Mouse (Mus musculus) neural tube, embryonic 12.5 days (tissue): Measurements from ENCODE around the gene Ppan. TPM values are rescaled to one million over a fixed set of nuclear protein-coding genes. Genes with fewer than 3 reads are reported as not detected.
A peak's percentile ranks its signal among the peaks of the same experiment; 100 is the strongest.

Source experiments
- ATAC-seq: fragments of 200-750 bp; cut with Nextera tagmentation; 2 replicates; pipeline ENCODE4 v1.8.0; 2017; ENCODE audit warnings: low read depth, mild to moderate bottlenecking, moderate TSS enrichment, moderate library complexity; ENCODE audit not compliant: low FRiP score
- H3K27ac ChIP-seq: fragments of 300-500 bp; sonication (generic); 2 replicates; pipeline ENCODE4 v1.5.1; 2016
- H3K27me3 ChIP-seq: fragments of 300-500 bp; sonication (generic); replicated peaks from 2 replicates; pipeline ENCODE4 v1.6.1; 2016; ENCODE audit warnings: mild to moderate bottlenecking
- H3K36me3 ChIP-seq: fragments of 300-500 bp; sonication (generic); 2 replicates; pipeline ENCODE4 v1.6.1; 2016; ENCODE audit warnings: mild to moderate bottlenecking
- H3K4me1 ChIP-seq: fragments of 300-500 bp; sonication (generic); 2 replicates; pipeline ENCODE4 v1.6.1; 2016
- H3K4me2 ChIP-seq: fragments of 300-500 bp; sonication (generic); replicated peaks from 2 replicates; pipeline ENCODE4 v1.6.1; 2016; ENCODE audit warnings: mild to moderate bottlenecking
- H3K4me3 ChIP-seq: fragments of 300-500 bp; sonication (generic); 2 replicates; pipeline ENCODE4 v1.5.1; 2016
- H3K9ac ChIP-seq: fragments of 300-500 bp; sonication (generic); 2 replicates; pipeline ENCODE4 v1.6.1; 2016; ENCODE audit warnings: mild to moderate bottlenecking
- H3K9me3 ChIP-seq: fragments of 300-500 bp; sonication (generic); 2 replicates; pipeline ENCODE4 v1.6.1; 2016; ENCODE audit warnings: mild to moderate bottlenecking
- whole genome bisulfite sequencing: fragments of 180-500 bp; shearing (Covaris S2); methylation state at CpG from one replicate; pipeline ENCODE4 v1.1.7; 2016; 5-methylcytosine and 5-hydroxymethylcytosine counted together
- polyA plus RNA-seq: library from polyadenylated mRNA; unstranded; fragments of >200 nt; fragmentation: Nextera tagmentation; extraction: Ambion mirVana; gene quantifications from 2 replicates; pipeline ENCODE4 v1.2.1, GENCODE M21; 2016

Ppan gene
- polyA plus RNA-seq, 1 experiment from 2014 or later = 54.1 TPM

DNA sequence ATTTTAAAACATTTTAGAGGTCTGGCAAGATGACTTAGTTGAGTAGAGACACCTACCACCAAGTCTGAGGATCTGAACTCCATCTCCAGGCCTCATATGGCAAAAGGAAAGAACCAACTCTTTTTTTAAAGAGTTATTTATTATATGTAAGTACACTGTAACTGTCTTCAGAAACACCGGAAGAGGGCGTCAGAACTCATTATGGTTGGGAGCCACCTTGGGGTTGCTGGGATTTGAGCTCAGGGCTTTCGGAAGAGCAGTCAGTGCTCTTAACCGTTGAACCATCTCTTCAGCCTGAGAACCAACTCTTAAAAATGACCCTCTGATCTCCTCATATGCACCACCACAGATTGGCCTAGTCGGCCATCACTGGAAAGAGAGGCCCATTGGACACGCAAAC, 784 bp upstream of the Ppan start:
- no peak overlapping the region for H3K9ac ChIP-seq
- H3K36me3 ChIP-seq = peaks cover 29% of the 10 kb centered on the region
- peak overlapping the region; percentile 86 for H3K4me2 ChIP-seq
- H3K4me1 ChIP-seq = peaks cover 6% of the 10 kb centered on the region; the same call in 1 of the 2 replicates
- H3K27ac ChIP-seq = no peak overlapping the region
- ATAC-seq = no peak
- no peak overlapping the region for H3K4me3 ChIP-seq
- 0 out of 2 replicates have a peak, but pooled peaks cover 3% of the 10 kb centered on the region for H3K9me3 ChIP-seq
- no peaks in the 10 kb centered on the region for H3K27me3 ChIP-seq
- 91% methylated on average over 6 of the region's 6 CpGs for WGBS

- Histone ChIP-seq H3K9me3 (0 out of 2 replicates have a peak, but pooled peaks cover 3% of the 10 kb centered on the region), H3K27me3 (no peaks in the 10 kb centered on the region), H3K4me1 (peaks cover 6% of the 10 kb centered on the region; the same call in 1 of the 2 replicates), H3K4me2 (peak overlapping the region; percentile 86), H3K27ac (peak overlapping the region; percentile 69; the same call in 1 of the 2 replicates), H3K36me3 (peaks cover 41% of the 10 kb centered on the region), H3K9ac (peak overlapping the region; percentile 83), H3K4me3 (peak overlapping the region; percentile 91)
- WGBS = under 1% methylated on average over 30 of the region's 30 CpGs
- ATAC-seq = no peak; the same call in 1 of the 2 replicates
These were observed 401 bp downstream of the Ppan start for GRCm38 (mm10) chr9:20888386-20888765.

DNA sequence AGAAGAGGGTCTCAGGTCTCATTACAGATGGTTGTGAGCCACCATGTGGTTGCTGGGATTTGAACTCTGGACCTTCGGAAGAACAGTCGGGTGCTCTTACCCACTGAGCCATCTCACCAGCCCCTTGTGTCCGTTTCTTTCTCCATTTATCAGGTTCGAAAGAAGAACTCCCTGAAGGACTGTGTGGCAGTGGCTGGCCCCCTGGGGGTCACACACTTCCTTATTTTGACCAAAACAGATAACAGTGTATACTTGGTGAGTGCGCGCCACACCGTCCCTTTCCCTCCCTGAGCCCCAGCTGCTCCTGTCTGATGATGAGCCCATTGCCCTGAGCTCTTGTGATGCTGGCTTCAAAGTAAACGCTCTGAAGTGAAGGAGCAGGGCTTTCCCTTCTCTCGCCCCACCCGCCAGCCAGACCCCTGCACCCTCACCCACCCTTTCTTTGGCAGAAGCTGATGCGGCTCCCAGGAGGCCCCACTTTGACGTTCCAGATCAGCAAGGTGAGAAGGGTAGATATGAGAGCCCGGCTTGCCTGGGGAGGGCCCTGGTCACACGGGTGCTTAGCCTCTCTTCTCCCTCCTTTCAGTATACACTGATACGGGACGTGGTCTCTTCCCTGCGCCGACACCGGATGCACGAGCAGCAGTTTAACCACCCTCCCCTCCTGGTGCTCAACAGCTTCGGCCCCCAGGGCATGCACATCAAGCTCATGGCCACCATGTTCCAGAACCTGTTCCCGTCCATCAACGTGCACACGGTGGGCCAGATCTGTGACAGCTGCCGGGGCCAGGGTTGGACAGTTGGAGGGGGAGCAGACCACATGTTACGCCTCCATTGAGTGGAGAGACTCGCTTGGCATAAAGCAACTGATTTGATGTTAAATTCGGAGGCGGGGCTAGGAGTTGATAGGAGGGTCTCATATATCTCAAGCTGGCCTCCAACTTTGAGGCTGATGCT, 1.5 kb downstream of the Ppan start:
- Histone ChIP-seq H3K4me3 (no peak overlapping the region), H3K9me3 (0 out of 2 replicates have a peak, but pooled peaks cover 3% of the 10 kb centered on the region), H3K27me3 (no peaks in the 10 kb centered on the region), H3K4me2 (peak overlapping the region; percentile 86), H3K4me1 (peaks cover 6% of the 10 kb centered on the region; the same call in 1 of the 2 replicates), H3K36me3 (peaks cover 52% of the 10 kb centered on the region), H3K9ac (no peak overlapping the region), H3K27ac (no peak overlapping the region)
- 86% methylated on average over 29 of the region's 29 CpGs for WGBS
- ATAC-seq = no peak

GRCm38 (mm10) chr9:20890411-20890810, 2.4 kb downstream of the Ppan start:
- no peak overlapping the region for H3K9ac ChIP-seq
- H3K4me3 ChIP-seq = no peak overlapping the region
- peaks cover 6% of the 10 kb centered on the region; the same call in 1 of the 2 replicates for H3K4me1 ChIP-seq
- no peak overlapping the region for H3K4me2 ChIP-seq
- no peaks in the 10 kb centered on the region for H3K9me3 ChIP-seq
- H3K36me3 ChIP-seq = peaks cover 61% of the 10 kb centered on the region
- no peaks in the 10 kb centered on the region for H3K27me3 ChIP-seq
- no peak for ATAC-seq
- WGBS = 91% methylated on average over 5 of the region's 5 CpGs
- no peak overlapping the region for H3K27ac ChIP-seq

DNA sequence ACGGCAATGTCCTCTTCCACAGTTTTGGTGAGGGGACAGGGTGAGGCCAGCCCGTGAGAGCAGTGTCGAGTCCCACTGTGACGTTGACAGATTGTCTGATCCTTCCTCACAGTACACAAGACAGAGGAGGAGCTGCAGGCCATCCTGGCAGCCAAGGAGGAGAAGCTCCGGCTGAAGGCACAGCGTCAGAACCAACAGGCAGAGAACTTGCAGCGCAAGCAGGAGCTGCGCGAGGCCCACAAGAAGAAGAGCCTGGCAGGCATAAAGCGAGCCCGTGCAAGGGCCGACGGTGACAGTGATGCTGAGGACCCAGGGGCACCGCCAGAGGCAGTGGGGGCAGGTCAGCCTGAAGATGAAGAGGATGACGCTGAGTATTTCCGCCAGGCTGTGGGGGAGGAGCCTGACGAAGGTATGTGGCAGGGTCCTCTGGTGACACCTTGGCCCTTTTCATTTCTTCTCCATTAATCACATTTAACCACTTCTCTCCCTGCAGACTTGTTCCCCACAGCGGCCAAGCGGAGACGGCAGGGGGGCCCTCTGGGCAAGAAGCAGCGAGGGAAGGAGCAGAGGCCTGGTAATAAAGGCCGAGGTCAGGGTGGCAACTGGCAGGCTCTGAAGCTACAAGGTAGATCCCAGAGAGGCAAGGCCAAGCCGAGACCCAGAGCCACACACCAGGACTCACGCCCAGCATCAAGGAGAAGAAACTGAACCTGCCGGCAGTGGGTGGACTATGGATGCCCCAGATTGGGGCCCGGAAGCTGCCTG, 3.5 kb downstream of the Ppan start:
- Histone ChIP-seq H3K27me3 (no peaks in the 10 kb centered on the region), H3K36me3 (peaks cover 72% of the 10 kb centered on the region)
- ATAC-seq = no peak

DNA sequence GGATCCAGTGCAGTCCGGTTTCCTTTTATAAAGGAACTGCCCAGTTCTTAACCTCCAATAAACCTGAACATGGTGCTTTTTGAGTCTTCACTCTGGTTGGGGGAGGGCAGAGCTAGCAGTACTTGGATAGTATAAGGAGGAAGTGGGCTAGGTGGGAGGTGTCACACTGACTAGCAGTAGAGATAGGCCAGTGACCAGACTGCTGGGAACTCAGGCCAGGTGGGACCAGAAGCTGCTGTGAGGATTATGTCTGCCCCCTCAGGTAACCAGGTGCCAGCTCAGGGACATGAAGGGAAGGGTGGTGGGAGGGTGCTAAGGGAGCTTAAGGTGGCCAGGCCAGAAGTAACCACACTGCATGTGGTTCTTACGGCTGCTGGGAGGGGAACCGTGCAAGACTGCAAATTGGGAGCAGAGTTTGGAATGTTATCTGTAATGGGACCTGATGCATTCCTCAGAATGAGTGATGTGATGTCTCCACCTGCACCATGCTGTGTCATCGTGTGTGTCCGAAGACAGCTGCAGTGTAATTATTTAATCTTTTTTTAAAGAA, 4.2 kb downstream of the Ppan start:
- Histone ChIP-seq H3K4me2 (no peak overlapping the region), H3K36me3 (peaks cover 79% of the 10 kb centered on the region), H3K27me3 (no peaks in the 10 kb centered on the region), H3K4me3 (no peak overlapping the region), H3K27ac (no peak overlapping the region), H3K9ac (no peak overlapping the region), H3K9me3 (no peaks in the 10 kb centered on the region), H3K4me1 (peaks cover 8% of the 10 kb centered on the region)
- no peak for ATAC-seq
- 77% methylated on average over 5 of the region's 5 CpGs for WGBS

More for the DNA sequence above, 3.5 kb downstream of the Ppan start:
- Histone ChIP-seq H3K9me3 (no peaks in the 10 kb centered on the region), H3K27ac (no peak overlapping the region), H3K4me1 (peaks cover 6% of the 10 kb centered on the region; the same call in 1 of the 2 replicates), H3K9ac (no peak overlapping the region), H3K4me3 (no peak overlapping the region), H3K4me2 (no peak overlapping the region)
- WGBS = 81% methylated on average over 26 of the region's 26 CpGs

DNA sequence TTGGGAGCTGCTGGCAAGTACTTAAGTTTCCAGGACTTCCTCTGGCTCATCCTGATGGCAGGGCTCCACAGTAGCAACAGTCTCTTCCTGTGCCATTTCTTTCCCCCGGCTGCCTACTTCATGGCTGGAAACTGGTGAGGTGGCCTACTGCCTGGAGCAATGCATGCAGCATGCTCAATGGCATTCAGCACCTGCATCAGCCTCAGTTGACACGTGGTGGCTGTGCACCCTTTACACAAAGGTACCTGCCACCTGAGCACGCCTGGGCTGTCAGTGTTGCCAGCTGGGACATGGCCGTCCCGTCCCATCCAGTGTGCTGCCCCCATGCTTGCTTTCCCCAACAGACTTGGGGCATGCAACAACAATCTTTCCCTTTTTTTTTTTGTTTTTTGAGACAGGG, 5.1 kb downstream of the Ppan start:
- Histone ChIP-seq H3K4me1 (peaks cover 17% of the 10 kb centered on the region), H3K4me3 (no peak overlapping the region), H3K36me3 (peaks cover 80% of the 10 kb centered on the region), H3K9me3 (no peaks in the 10 kb centered on the region), H3K9ac (no peak overlapping the region), H3K4me2 (no peak overlapping the region), H3K27ac (no peak overlapping the region), H3K27me3 (no peaks in the 10 kb centered on the region)
- 68% methylated on average over 5 of the region's 5 CpGs for WGBS
- ATAC-seq = no peak

GRCm38 (mm10) chr9:20893590-20894343, 5.8 kb downstream of the Ppan start:
- no peak for ATAC-seq
- no peak overlapping the region for H3K4me3 ChIP-seq
- no peak overlapping the region for H3K9ac ChIP-seq
- H3K4me1 ChIP-seq = peaks cover 16% of the 10 kb centered on the region
- 84% methylated on average over 13 of the region's 13 CpGs for WGBS
- H3K36me3 ChIP-seq = peaks cover 80% of the 10 kb centered on the region
- no peak overlapping the region for H3K4me2 ChIP-seq
- no peaks in the 10 kb centered on the region for H3K9me3 ChIP-seq
- no peaks in the 10 kb centered on the region for H3K27me3 ChIP-seq
- H3K27ac ChIP-seq = no peak overlapping the region

DNA sequence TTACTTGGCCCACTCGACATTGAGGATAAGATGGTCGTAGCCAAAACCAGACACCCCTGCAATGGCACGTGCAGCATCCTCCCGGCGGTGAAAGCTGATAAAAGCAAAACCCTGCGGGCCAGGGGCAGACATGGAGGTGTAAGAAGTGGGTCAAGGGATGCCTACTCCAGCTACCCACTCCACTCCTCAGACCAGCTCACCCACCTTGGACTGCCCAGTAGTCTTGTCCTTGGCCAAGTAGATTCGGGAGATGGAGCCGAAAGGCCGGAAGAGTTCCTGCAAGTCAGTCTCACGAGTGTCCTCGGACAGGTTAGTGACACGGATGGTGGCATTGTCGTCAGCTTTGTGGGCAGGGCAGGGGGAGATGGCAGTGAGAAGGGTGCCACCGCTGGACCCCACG, 6.7 kb downstream of the Ppan start:
- Histone ChIP-seq H3K9ac (no peak overlapping the region), H3K9me3 (no peaks in the 10 kb centered on the region), H3K36me3 (peaks cover 77% of the 10 kb centered on the region), H3K27me3 (no peaks in the 10 kb centered on the region), H3K4me3 (no peak overlapping the region), H3K27ac (no peak overlapping the region), H3K4me2 (no peak overlapping the region), H3K4me1 (peaks cover 12% of the 10 kb centered on the region)
- no peak for ATAC-seq
- 91% methylated on average over 15 of the region's 15 CpGs for WGBS

DNA sequence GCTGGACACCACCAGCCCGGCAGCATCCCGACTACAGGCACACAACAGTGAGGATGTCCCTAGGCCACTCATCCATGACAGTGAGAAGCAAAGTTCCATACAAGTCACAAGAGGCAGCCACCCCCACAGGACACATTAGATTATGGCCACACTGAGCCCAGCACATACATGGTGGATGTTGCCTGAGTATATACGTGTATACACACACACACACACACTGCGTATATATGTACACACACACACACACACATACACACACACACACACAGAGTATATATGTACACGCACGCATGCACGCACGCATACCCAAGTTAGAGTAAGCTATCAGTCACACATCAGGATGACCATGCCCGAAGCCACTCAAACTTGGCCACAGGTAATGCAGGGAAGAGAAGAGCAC, 7.4 kb downstream of the Ppan start:
- no peak overlapping the region for H3K4me2 ChIP-seq
- H3K4me1 ChIP-seq = peaks cover 12% of the 10 kb centered on the region
- peaks cover 69% of the 10 kb centered on the region for H3K36me3 ChIP-seq
- 96% methylated on average over 9 of the region's 9 CpGs for WGBS
- no peaks in the 10 kb centered on the region for H3K9me3 ChIP-seq
- no peaks in the 10 kb centered on the region for H3K27me3 ChIP-seq
- no peak for ATAC-seq
- H3K9ac ChIP-seq = no peak overlapping the region
- no peak overlapping the region for H3K27ac ChIP-seq
- no peak overlapping the region for H3K4me3 ChIP-seq

- WGBS = 5% methylated on average over 30 of the region's 39 CpGs
- Histone ChIP-seq H3K9ac (peak overlapping the region; percentile 93), H3K4me2 (peak overlapping the region; percentile 89), H3K27ac (no peak overlapping the region; the same call in 1 of the 2 replicates), H3K4me3 (peak overlapping the region; percentile 98), H3K4me1 (peaks cover 12% of the 10 kb centered on the region), H3K9me3 (no peaks in the 10 kb centered on the region), H3K27me3 (no peaks in the 10 kb centered on the region), H3K36me3 (peaks cover 44% of the 10 kb centered on the region)
- peak; percentile 58; the same call in 1 of the 2 replicates for ATAC-seq
These were observed 9.9 kb downstream of the Ppan start for GRCm38 (mm10) chr9:20897736-20898510.
